Mouse (Mus musculus) midbrain, embryonic 11.5 days (tissue): Measurements from ENCODE around the gene Ppm1a. TPM values are rescaled to one million over a fixed set of nuclear protein-coding genes. Genes with fewer than 3 reads are reported as not detected.
A peak's percentile ranks its signal among the peaks of the same experiment; 100 is the strongest.

Experiments
- ATAC-seq: fragments of 200-750 bp; cut with Nextera tagmentation; 2 replicates; pipeline ENCODE4 v1.8.0; 2017; ENCODE audit warnings: moderate TSS enrichment, moderate library complexity; ENCODE audit not compliant: low FRiP score
- DNase-seq: peaks from one replicate; pipeline ENCODE4 v3.0.0; 2015; ENCODE audit warnings: low spot score; ENCODE audit errors: missing footprints
- H3K27ac ChIP-seq: fragments of 300-500 bp; sonication (generic); 2 replicates; pipeline ENCODE4 v1.5.1; 2014; ENCODE audit warnings: low read depth, low read length
- H3K27me3 ChIP-seq: fragments of 300-500 bp; sonication (generic); 2 replicates; pipeline ENCODE4 v1.6.1; 2014; ENCODE audit warnings: mild to moderate bottlenecking, low read length, moderate library complexity, mixed read lengths; ENCODE audit not compliant: control insufficient read depth, insufficient read depth
- H3K36me3 ChIP-seq: fragments of 300-500 bp; sonication (generic); 2 replicates; pipeline ENCODE4 v1.6.1; 2014; ENCODE audit warnings: mild to moderate bottlenecking, low read length, moderate library complexity, mixed read lengths; ENCODE audit not compliant: control insufficient read depth, insufficient read depth
- H3K4me1 ChIP-seq: fragments of 300-500 bp; sonication (generic); 2 replicates; pipeline ENCODE4 v1.6.1; 2014; ENCODE audit warnings: low read length; ENCODE audit not compliant: control insufficient read depth, insufficient read depth
- H3K4me2 ChIP-seq: fragments of 300-500 bp; sonication (generic); 2 replicates; pipeline ENCODE4 v1.6.1; 2014; ENCODE audit warnings: mild to moderate bottlenecking, moderate library complexity
- H3K4me3 ChIP-seq: fragments of 300-500 bp; sonication (generic); 2 replicates; pipeline ENCODE4 v1.5.1; 2014; ENCODE audit warnings: low read depth, low read length
- H3K9ac ChIP-seq: fragments of 300-500 bp; sonication (generic); 2 replicates; pipeline ENCODE4 v1.6.1; 2014; ENCODE audit warnings: low read length
- H3K9me3 ChIP-seq: fragments of 300-500 bp; sonication (generic); 2 replicates; pipeline ENCODE4 v1.6.1; 2016; ENCODE audit warnings: low read length; ENCODE audit not compliant: control insufficient read depth
- WGBS: fragments of 180-500 bp; shearing (Covaris S2); extraction: QIAGEN DNeasy Blood & Tissue Kit; methylation state at CpG from one replicate; pipeline ENCODE4 v1.1.7; 2014; 5-methylcytosine and 5-hydroxymethylcytosine counted together
- polyA plus RNA-seq: library from polyadenylated mRNA; unstranded; fragments of >200 nt; fragmentation: Nextera tagmentation; extraction: Ambion mirVana; gene quantifications from 2 replicates; pipeline ENCODE4 v1.2.1, GENCODE M21; 2014

Ppm1a gene
- polyA plus RNA-seq, 1 experiment from 2014 or later, result 77.5 TPM

- ATAC-seq, result no peak
- H3K27me3 ChIP-seq, result peaks cover 21% of the 10 kb centered on the region
- 53% methylated on average over 5 of the region's 5 CpGs for WGBS
Observed at GRCm38 (mm10) chr12:72825656-72826055, 68.4 kb downstream of the Ppm1a start.

GRCm38 (mm10) chr12:72828846-72829556 lies 71.7 kb downstream of the Ppm1a start:
- ATAC-seq (no peak), DNase-seq (no peak)
- Histone ChIP-seq H3K36me3 (no peaks in the 10 kb centered on the region), H3K4me1 (peaks cover 2% of the 10 kb centered on the region; the same call in 1 of the 2 replicates), H3K27ac (no peak overlapping the region), H3K4me3 (no peak overlapping the region), H3K9me3 (no peaks in the 10 kb centered on the region), H3K4me2 (no peak overlapping the region), H3K27me3 (peaks cover 37% of the 10 kb centered on the region), H3K9ac (no peak overlapping the region)
- 73% methylated on average over 9 of the region's 9 CpGs for WGBS

More at GRCm38 (mm10) chr12:72825656-72826055, 68.4 kb downstream of the Ppm1a start:
- no peaks in the 10 kb centered on the region for H3K9me3 ChIP-seq
- no peak overlapping the region for H3K9ac ChIP-seq
- H3K36me3 ChIP-seq, result no peaks in the 10 kb centered on the region
- no peak for DNase-seq
- H3K27ac ChIP-seq, result no peak overlapping the region
- no peak overlapping the region for H3K4me2 ChIP-seq
- peaks cover 3% of the 10 kb centered on the region; the same call in 1 of the 2 replicates for H3K4me1 ChIP-seq
- H3K4me3 ChIP-seq, result no peak overlapping the region

GRCm38 (mm10) chr12:72829777-72830176 lies 72.5 kb downstream of the Ppm1a start:
- Histone ChIP-seq H3K4me1 (peaks cover 2% of the 10 kb centered on the region; the same call in 1 of the 2 replicates), H3K27ac (no peak overlapping the region), H3K9ac (no peak overlapping the region), H3K27me3 (peaks cover 38% of the 10 kb centered on the region), H3K4me2 (no peak overlapping the region), H3K9me3 (no peaks in the 10 kb centered on the region), H3K4me3 (no peak overlapping the region), H3K36me3 (no peaks in the 10 kb centered on the region)
- no peak for ATAC-seq
- no peak for DNase-seq
- WGBS, result 59% methylated on average over 20 of the region's 20 CpGs

- H3K4me2 ChIP-seq, result no peak overlapping the region
- H3K4me3 ChIP-seq, result no peak overlapping the region
- no peaks in the 10 kb centered on the region for H3K9me3 ChIP-seq
- H3K36me3 ChIP-seq, result no peaks in the 10 kb centered on the region
- no peak overlapping the region for H3K9ac ChIP-seq
- DNase-seq (no peak), ATAC-seq (no peak)
- H3K4me1 ChIP-seq, result peaks cover 2% of the 10 kb centered on the region; the same call in 1 of the 2 replicates
- H3K27ac ChIP-seq, result no peak overlapping the region
- 63% methylated on average over 8 of the region's 8 CpGs for whole genome bisulfite sequencing
- peaks cover 37% of the 10 kb centered on the region for H3K27me3 ChIP-seq
Observed at GRCm38 (mm10) chr12:72830317-72830716, 73.1 kb downstream of the Ppm1a start.

GRCm38 (mm10) chr12:72831711-72832432 lies 74.6 kb downstream of the Ppm1a start:
- Histone ChIP-seq H3K36me3 (no peaks in the 10 kb centered on the region), H3K27me3 (peaks cover 36% of the 10 kb centered on the region), H3K4me2 (peak overlapping the region; percentile 40), H3K4me3 (peak overlapping the region; percentile 20), H3K27ac (no peak overlapping the region), H3K9ac (peak overlapping the region; percentile 30; the same call in 1 of the 2 replicates), H3K9me3 (no peaks in the 10 kb centered on the region), H3K4me1 (peaks cover 2% of the 10 kb centered on the region; the same call in 1 of the 2 replicates)
- 10% methylated on average over 42 of the region's 42 CpGs for WGBS
- DNase-seq (no peak), ATAC-seq (peak; percentile 64)

- H3K9me3 ChIP-seq, result no peaks in the 10 kb centered on the region
- H3K9ac ChIP-seq, result no peak overlapping the region
- peaks cover 2% of the 10 kb centered on the region; the same call in 1 of the 2 replicates for H3K4me1 ChIP-seq
- no peaks in the 10 kb centered on the region for H3K36me3 ChIP-seq
- no peak overlapping the region for H3K4me2 ChIP-seq
- no peak overlapping the region for H3K4me3 ChIP-seq
- peaks cover 32% of the 10 kb centered on the region for H3K27me3 ChIP-seq
- DNase-seq (no peak), ATAC-seq (peak; percentile 35; the same call in 1 of the 2 replicates)
- no peak overlapping the region for H3K27ac ChIP-seq
- 73% methylated on average over 14 of the region's 14 CpGs for WGBS
Observed at GRCm38 (mm10) chr12:72834773-72835517, 77.7 kb downstream of the Ppm1a start.

GRCm38 (mm10) chr12:72835518-72836015 lies 78.3 kb downstream of the Ppm1a start:
- no peak for ATAC-seq
- Histone ChIP-seq H3K4me2 (no peak overlapping the region), H3K27ac (no peak overlapping the region), H3K4me1 (peaks cover 2% of the 10 kb centered on the region; the same call in 1 of the 2 replicates), H3K36me3 (no peaks in the 10 kb centered on the region), H3K4me3 (no peak overlapping the region), H3K27me3 (peaks cover 28% of the 10 kb centered on the region), H3K9me3 (no peaks in the 10 kb centered on the region), H3K9ac (no peak overlapping the region)
- no peak for DNase-seq
- 86% methylated on average over 8 of the region's 8 CpGs for WGBS

GRCm38 (mm10) chr12:72837302-72837701 lies 80.0 kb downstream of the Ppm1a start:
- H3K4me2 ChIP-seq, result no peak overlapping the region
- no peak for ATAC-seq
- no peak for DNase-seq
- peaks cover 12% of the 10 kb centered on the region for H3K27me3 ChIP-seq
- no peaks in the 10 kb centered on the region for H3K9me3 ChIP-seq
- no peak overlapping the region for H3K4me3 ChIP-seq
- WGBS, result 79% methylated on average over 4 of the region's 4 CpGs
- no peaks in the 10 kb centered on the region for H3K4me1 ChIP-seq
- no peaks in the 10 kb centered on the region for H3K36me3 ChIP-seq
- no peak overlapping the region for H3K9ac ChIP-seq
- no peak overlapping the region for H3K27ac ChIP-seq
